Mouse (Mus musculus) megakaryocyte, embryonic 14.5 days (primary cell): Measurements from ENCODE around the gene Epha5. TPM values are rescaled to one million over a fixed set of nuclear protein-coding genes. Genes with fewer than 3 reads are reported as not detected.

Experiments used
- H3K27me3 ChIP-seq: replicated peaks from 2 replicates; pipeline ENCODE3; 2012; ENCODE audit warnings: inconsistent platforms
- H3K36me3 ChIP-seq: replicated peaks from 2 replicates; pipeline ENCODE3; 2012; ENCODE audit warnings: low read length, inconsistent platforms, mixed read lengths
- H3K4me1 ChIP-seq: 2 replicates; pipeline ENCODE4 v1.6.1; 2012; ENCODE audit warnings: inconsistent platforms
- H3K4me3 ChIP-seq: replicated peaks from 2 replicates; pipeline ENCODE3; 2012; ENCODE audit warnings: moderate library complexity, mild to moderate bottlenecking, inconsistent platforms
- H3K9me3 ChIP-seq: 2 replicates; pipeline ENCODE4 v1.6.1; 2012; ENCODE audit warnings: inconsistent platforms
- FLI1 ChIP-seq: IDR thresholded peaks from 2 replicates; pipeline ENCODE4 v1.6.1; 2012; ENCODE audit warnings: low read length, inconsistent platforms, mixed read lengths
- GATA1 ChIP-seq: IDR thresholded peaks from 3 replicates; pipeline ENCODE4 v1.6.1; 2012; ENCODE audit warnings: mixed read lengths, low read length, inconsistent platforms, borderline replicate concordance
- polyA plus RNA-seq: library from polyadenylated mRNA; stranded (reverse); fragments of >175 nt; gene quantifications from 2 replicates; pipeline ENCODE4 v1.2.3, GENCODE M21; 2012; ENCODE audit warnings: low replicate concordance; ENCODE audit not compliant: insufficient read depth

Gene Epha5
- polyA plus RNA-seq, 1 experiment = not detected

- TF ChIP-seq GATA1 (no peak), FLI1 (no peak)
Measured at GRCm38 (mm10) chr5:84317839-84318238, 99.3 kb downstream of the Epha5 start.

GRCm38 (mm10) chr5:84313619-84314018 is 103.6 kb downstream of the Epha5 start:
- TF ChIP-seq GATA1 (no peak), FLI1 (no peak)
- Histone ChIP-seq H3K4me1 (no peaks in the 10 kb centered on the region), H3K27me3 (no peaks in the 10 kb centered on the region), H3K9me3 (no peaks in the 10 kb centered on the region), H3K36me3 (no peaks in the 10 kb centered on the region), H3K4me3 (no peak overlapping the region)

More at GRCm38 (mm10) chr5:84317839-84318238, 99.3 kb downstream of the Epha5 start:
- Histone ChIP-seq H3K36me3 (no peaks in the 10 kb centered on the region), H3K4me3 (no peak overlapping the region), H3K4me1 (no peaks in the 10 kb centered on the region), H3K27me3 (no peaks in the 10 kb centered on the region), H3K9me3 (no peaks in the 10 kb centered on the region)

- H3K4me3 ChIP-seq = no peak overlapping the region
- no peaks in the 10 kb centered on the region for H3K36me3 ChIP-seq
- no peaks in the 10 kb centered on the region for H3K27me3 ChIP-seq
- H3K9me3 ChIP-seq = no peaks in the 10 kb centered on the region
- H3K4me1 ChIP-seq = no peaks in the 10 kb centered on the region
- TF ChIP-seq GATA1 = no peak
- no peak for TF ChIP-seq FLI1
Measured at GRCm38 (mm10) chr5:84298878-84299736, 118.1 kb downstream of the Epha5 start.

GRCm38 (mm10) chr5:84289429-84289977 is 127.7 kb downstream of the Epha5 start:
- no peak overlapping the region for H3K4me3 ChIP-seq
- no peaks in the 10 kb centered on the region for H3K36me3 ChIP-seq
- no peaks in the 10 kb centered on the region for H3K27me3 ChIP-seq
- TF ChIP-seq FLI1 (no peak), GATA1 (no peak)
- no peaks in the 10 kb centered on the region for H3K9me3 ChIP-seq
- H3K4me1 ChIP-seq = no peaks in the 10 kb centered on the region

- Histone ChIP-seq H3K36me3 (no peaks in the 10 kb centered on the region), H3K27me3 (no peaks in the 10 kb centered on the region), H3K9me3 (no peaks in the 10 kb centered on the region), H3K4me3 (no peak overlapping the region), H3K4me1 (no peaks in the 10 kb centered on the region)
- TF ChIP-seq GATA1 = no peak
- TF ChIP-seq FLI1 = no peak
Measured at GRCm38 (mm10) chr5:84281290-84282017, 135.7 kb downstream of the Epha5 start.

- H3K36me3 ChIP-seq = no peaks in the 10 kb centered on the region
- no peaks in the 10 kb centered on the region for H3K27me3 ChIP-seq
- no peak overlapping the region for H3K4me3 ChIP-seq
- H3K9me3 ChIP-seq = no peaks in the 10 kb centered on the region
- H3K4me1 ChIP-seq = no peaks in the 10 kb centered on the region
- TF ChIP-seq GATA1 (no peak), FLI1 (no peak)
Measured at GRCm38 (mm10) chr5:84276996-84277395, 140.2 kb downstream of the Epha5 start.

- Histone ChIP-seq H3K4me3 (no peak overlapping the region), H3K9me3 (no peaks in the 10 kb centered on the region), H3K4me1 (no peaks in the 10 kb centered on the region), H3K36me3 (no peaks in the 10 kb centered on the region), H3K27me3 (no peaks in the 10 kb centered on the region)
- TF ChIP-seq GATA1 (no peak), FLI1 (no peak)
Measured at GRCm38 (mm10) chr5:84265407-84265806, 151.8 kb downstream of the Epha5 start.

GRCm38 (mm10) chr5:84263999-84264398 is 153.2 kb downstream of the Epha5 start:
- no peaks in the 10 kb centered on the region for H3K36me3 ChIP-seq
- H3K4me1 ChIP-seq = no peaks in the 10 kb centered on the region
- no peaks in the 10 kb centered on the region for H3K27me3 ChIP-seq
- no peak overlapping the region for H3K4me3 ChIP-seq
- TF ChIP-seq GATA1 (no peak), FLI1 (no peak)
- no peaks in the 10 kb centered on the region for H3K9me3 ChIP-seq

GRCm38 (mm10) chr5:84229971-84230370 is 187.2 kb downstream of the Epha5 start:
- Histone ChIP-seq H3K27me3 (no peaks in the 10 kb centered on the region), H3K9me3 (no peaks in the 10 kb centered on the region), H3K4me3 (no peak overlapping the region), H3K4me1 (no peaks in the 10 kb centered on the region), H3K36me3 (no peaks in the 10 kb centered on the region)
- TF ChIP-seq GATA1 (no peak), FLI1 (no peak)

- Histone ChIP-seq H3K9me3 (no peaks in the 10 kb centered on the region), H3K4me1 (no peaks in the 10 kb centered on the region), H3K4me3 (no peak overlapping the region), H3K36me3 (no peaks in the 10 kb centered on the region), H3K27me3 (no peaks in the 10 kb centered on the region)
- no peak for TF ChIP-seq FLI1
- TF ChIP-seq GATA1 = no peak
Measured at GRCm38 (mm10) chr5:84208609-84209008, 208.6 kb downstream of the Epha5 start.
